Mouse (Mus musculus): ENCODE data around the gene Tmcc3. TPM values are rescaled to one million over a fixed set of nuclear protein-coding genes. Genes with fewer than 3 reads are reported as not detected.

The Tmcc3 gene
- polyA plus RNA-seq, 1 experiment from 2014 or later = 17.4 TPM

GRCm38 (mm10) chr10:94619586-94619985 is 307.8 kb downstream of the Tmcc3 start:
- Histone ChIP-seq H3K9me3 (ENCODE audit: control insufficient read depth, low read length) (no peaks in the 10 kb centered on the region), H3K4me3 (ENCODE audit: low read depth, low read length) (no peak overlapping the region), H3K36me3 (ENCODE audit: control insufficient read depth, insufficient read depth, low read length) (no peaks in the 10 kb centered on the region), H3K4me2 (ENCODE audit: low read depth, low read length) (no peak overlapping the region), H3K27me3 (replicated peaks; ENCODE audit: control insufficient read depth, insufficient read depth, low read length) (no peaks in the 10 kb centered on the region), H3K9ac (ENCODE audit: low read depth, low read length) (no peak overlapping the region), H3K27ac (replicated peaks; ENCODE audit: low read depth, low read length) (no peak overlapping the region), H3K4me1 (ENCODE audit: control insufficient read depth, insufficient read depth, low read length) (peaks cover 11% of the 10 kb centered on the region)
- DNase-seq (ENCODE audit: low spot score) (no peak), ATAC-seq (ENCODE audit: low read depth) (no peak)
- 90% methylated on average over 5 of the region's 5 CpGs for WGBS

DNA sequence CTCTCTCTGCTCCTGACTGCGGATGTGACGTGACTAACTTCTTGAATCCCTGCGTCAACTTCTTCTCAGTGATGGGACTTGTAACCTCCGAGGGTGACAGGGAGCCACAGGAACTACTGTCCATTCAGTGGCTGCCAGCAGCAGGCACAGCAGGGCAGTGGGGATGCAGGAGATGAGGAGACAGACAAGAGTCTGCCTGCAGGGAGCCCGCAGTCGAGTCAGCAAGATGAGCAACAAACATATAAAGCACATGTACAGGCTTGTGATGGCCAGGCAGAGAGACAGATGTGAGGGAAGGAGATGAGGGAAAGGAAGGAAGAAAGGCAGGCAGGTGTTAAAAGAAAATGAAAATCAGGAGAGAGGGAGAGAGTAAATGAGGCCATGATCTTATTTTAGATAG is 308.8 kb downstream of the Tmcc3 start:
- H3K27me3 ChIP-seq (replicated peaks; ENCODE audit: control insufficient read depth, insufficient read depth, low read length) = no peaks in the 10 kb centered on the region
- no peaks in the 10 kb centered on the region for H3K9me3 ChIP-seq (ENCODE audit: control insufficient read depth, low read length)
- DNase-seq (ENCODE audit: low spot score) = no peak
- peaks cover 11% of the 10 kb centered on the region for H3K4me1 ChIP-seq (ENCODE audit: control insufficient read depth, insufficient read depth, low read length)
- no peak overlapping the region for H3K4me3 ChIP-seq (ENCODE audit: low read depth, low read length)
- no peak overlapping the region for H3K27ac ChIP-seq (replicated peaks; ENCODE audit: low read depth, low read length)
- no peak for ATAC-seq (ENCODE audit: low read depth)
- no peak overlapping the region for H3K9ac ChIP-seq (ENCODE audit: low read depth, low read length)
- no peak overlapping the region for H3K4me2 ChIP-seq (ENCODE audit: low read depth, low read length)
- WGBS = 58% methylated on average over 6 of the region's 6 CpGs
- no peaks in the 10 kb centered on the region for H3K36me3 ChIP-seq (ENCODE audit: control insufficient read depth, insufficient read depth, low read length)

GRCm38 (mm10) chr10:94621420-94622225 is 309.9 kb downstream of the Tmcc3 start:
- H3K27ac ChIP-seq (replicated peaks; ENCODE audit: low read depth, low read length) = no peak overlapping the region; the same call in 1 of the 2 replicates
- DNase-seq (ENCODE audit: low spot score) (peak; percentile 65), ATAC-seq (ENCODE audit: low read depth) (peak; percentile 72; the same call in 1 of the 2 replicates)
- H3K9ac ChIP-seq (ENCODE audit: low read depth, low read length) = no peak overlapping the region
- no peak overlapping the region for H3K4me3 ChIP-seq (ENCODE audit: low read depth, low read length)
- peaks cover 11% of the 10 kb centered on the region for H3K4me1 ChIP-seq (ENCODE audit: control insufficient read depth, insufficient read depth, low read length)
- H3K36me3 ChIP-seq (ENCODE audit: control insufficient read depth, insufficient read depth, low read length) = no peaks in the 10 kb centered on the region
- 6% methylated on average over 13 of the region's 13 CpGs for WGBS
- H3K27me3 ChIP-seq (replicated peaks; ENCODE audit: control insufficient read depth, insufficient read depth, low read length) = no peaks in the 10 kb centered on the region
- no peak overlapping the region for H3K4me2 ChIP-seq (ENCODE audit: low read depth, low read length)
- no peaks in the 10 kb centered on the region for H3K9me3 ChIP-seq (ENCODE audit: control insufficient read depth, low read length)

DNA sequence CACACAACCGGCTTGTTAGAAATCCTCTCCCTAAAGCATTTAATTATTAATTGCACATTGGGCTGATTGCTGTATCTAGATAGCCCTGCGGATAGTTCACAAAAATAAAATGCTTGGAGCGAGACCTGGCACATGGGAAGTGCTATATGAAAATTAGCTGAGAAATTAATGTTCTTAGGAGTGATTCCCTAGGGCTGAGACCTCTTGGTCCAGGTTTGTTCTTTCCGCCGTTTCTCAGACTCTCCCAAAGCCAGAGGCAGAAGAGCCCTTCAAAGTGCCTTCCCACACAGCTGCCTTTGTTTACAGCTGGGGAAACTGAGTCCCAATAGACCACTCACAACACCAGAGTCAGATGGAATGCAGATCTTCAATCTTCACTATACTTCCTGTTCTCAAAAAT is 310.5 kb downstream of the Tmcc3 start:
- 30% methylated on average over 5 of the region's 5 CpGs for WGBS
- ATAC-seq (ENCODE audit: low read depth) = no peak
- no peak for DNase-seq (ENCODE audit: low spot score)
- Histone ChIP-seq H3K9ac (ENCODE audit: low read depth, low read length) (no peak overlapping the region), H3K27ac (replicated peaks; ENCODE audit: low read depth, low read length) (no peak overlapping the region), H3K36me3 (ENCODE audit: control insufficient read depth, insufficient read depth, low read length) (no peaks in the 10 kb centered on the region), H3K4me3 (ENCODE audit: low read depth, low read length) (no peak overlapping the region), H3K9me3 (ENCODE audit: control insufficient read depth, low read length) (no peaks in the 10 kb centered on the region), H3K4me2 (ENCODE audit: low read depth, low read length) (no peak overlapping the region), H3K4me1 (ENCODE audit: control insufficient read depth, insufficient read depth, low read length) (peaks cover 11% of the 10 kb centered on the region), H3K27me3 (replicated peaks; ENCODE audit: control insufficient read depth, insufficient read depth, low read length) (no peaks in the 10 kb centered on the region)

DNA sequence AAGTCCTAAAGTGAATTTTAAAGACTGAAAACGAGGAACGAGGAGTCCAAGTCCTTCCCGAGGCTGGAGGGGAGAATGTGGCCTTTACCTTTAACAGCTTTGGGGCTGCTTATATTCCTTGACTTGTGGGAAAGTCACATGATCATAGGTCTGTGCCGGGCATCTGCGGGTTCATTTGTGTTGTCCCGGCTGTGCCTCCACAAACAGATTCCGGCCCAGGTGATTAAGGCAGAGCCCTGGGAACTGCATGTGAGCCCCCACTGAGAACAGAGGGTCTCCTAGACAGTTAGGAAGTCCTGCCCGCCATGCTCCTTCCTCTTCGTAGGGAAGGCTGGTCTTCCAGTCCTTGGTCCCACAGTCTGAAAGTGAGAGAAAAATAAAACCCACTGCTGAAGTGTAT is 311.1 kb downstream of the Tmcc3 start:
- Histone ChIP-seq H3K27me3 (replicated peaks; ENCODE audit: control insufficient read depth, insufficient read depth, low read length) (no peaks in the 10 kb centered on the region), H3K4me1 (ENCODE audit: control insufficient read depth, insufficient read depth, low read length) (peaks cover 11% of the 10 kb centered on the region), H3K36me3 (ENCODE audit: control insufficient read depth, insufficient read depth, low read length) (no peaks in the 10 kb centered on the region), H3K9ac (ENCODE audit: low read depth, low read length) (no peak overlapping the region), H3K4me3 (ENCODE audit: low read depth, low read length) (no peak overlapping the region), H3K4me2 (ENCODE audit: low read depth, low read length) (no peak overlapping the region), H3K27ac (replicated peaks; ENCODE audit: low read depth, low read length) (no peak overlapping the region), H3K9me3 (ENCODE audit: control insufficient read depth, low read length) (no peaks in the 10 kb centered on the region)
- 33% methylated on average over 9 of the region's 9 CpGs for WGBS
- ATAC-seq (ENCODE audit: low read depth) = no peak
- DNase-seq (ENCODE audit: low spot score) = no peak

DNA sequence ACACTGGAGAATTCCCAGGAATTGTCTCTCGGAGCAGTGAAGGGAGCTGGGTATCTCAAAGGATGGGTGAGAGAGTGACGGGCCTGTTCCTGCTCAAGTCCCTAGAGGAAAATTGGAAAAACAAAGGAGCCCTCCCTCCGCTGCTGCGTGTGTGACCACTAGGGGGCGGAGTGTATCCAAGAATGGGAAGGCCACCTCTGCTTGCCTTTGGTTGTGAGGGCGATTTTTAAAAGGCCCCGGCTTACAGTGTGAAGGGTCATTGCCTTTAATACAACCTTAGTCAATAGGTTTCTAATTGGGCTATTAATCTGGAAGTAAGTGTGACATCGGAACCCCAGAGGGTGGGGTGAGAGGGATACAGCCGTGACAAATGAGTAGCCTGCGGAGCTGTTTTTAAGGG is 311.9 kb downstream of the Tmcc3 start:
- peak; percentile 79 for DNase-seq (ENCODE audit: low spot score)
- Histone ChIP-seq H3K4me2 (ENCODE audit: low read depth, low read length) (peak overlapping the region; percentile 27; the same call in 1 of the 2 replicates), H3K36me3 (ENCODE audit: control insufficient read depth, insufficient read depth, low read length) (no peaks in the 10 kb centered on the region), H3K9ac (ENCODE audit: low read depth, low read length) (no peak overlapping the region), H3K27me3 (replicated peaks; ENCODE audit: control insufficient read depth, insufficient read depth, low read length) (no peaks in the 10 kb centered on the region), H3K4me3 (ENCODE audit: low read depth, low read length) (no peak overlapping the region), H3K27ac (replicated peaks; ENCODE audit: low read depth, low read length) (no peak overlapping the region), H3K9me3 (ENCODE audit: control insufficient read depth, low read length) (no peaks in the 10 kb centered on the region), H3K4me1 (ENCODE audit: control insufficient read depth, insufficient read depth, low read length) (peaks cover 11% of the 10 kb centered on the region)
- peak; percentile 44; the same call in 1 of the 2 replicates for ATAC-seq (ENCODE audit: low read depth)
- 8% methylated on average over 10 of the region's 10 CpGs for WGBS

GRCm38 (mm10) chr10:94625036-94625435 is 313.3 kb downstream of the Tmcc3 start:
- whole genome bisulfite sequencing = 84% methylated on average over 9 of the region's 9 CpGs
- Histone ChIP-seq H3K4me2 (ENCODE audit: low read depth, low read length) (no peak overlapping the region), H3K9me3 (ENCODE audit: control insufficient read depth, low read length) (no peaks in the 10 kb centered on the region), H3K4me3 (ENCODE audit: low read depth, low read length) (no peak overlapping the region), H3K9ac (ENCODE audit: low read depth, low read length) (no peak overlapping the region), H3K4me1 (ENCODE audit: control insufficient read depth, insufficient read depth, low read length) (peaks cover 11% of the 10 kb centered on the region), H3K36me3 (ENCODE audit: control insufficient read depth, insufficient read depth, low read length) (no peaks in the 10 kb centered on the region), H3K27me3 (replicated peaks; ENCODE audit: control insufficient read depth, insufficient read depth, low read length) (no peaks in the 10 kb centered on the region), H3K27ac (replicated peaks; ENCODE audit: low read depth, low read length) (no peak overlapping the region)
- no peak for DNase-seq (ENCODE audit: low spot score)
- no peak for ATAC-seq (ENCODE audit: low read depth)

DNA sequence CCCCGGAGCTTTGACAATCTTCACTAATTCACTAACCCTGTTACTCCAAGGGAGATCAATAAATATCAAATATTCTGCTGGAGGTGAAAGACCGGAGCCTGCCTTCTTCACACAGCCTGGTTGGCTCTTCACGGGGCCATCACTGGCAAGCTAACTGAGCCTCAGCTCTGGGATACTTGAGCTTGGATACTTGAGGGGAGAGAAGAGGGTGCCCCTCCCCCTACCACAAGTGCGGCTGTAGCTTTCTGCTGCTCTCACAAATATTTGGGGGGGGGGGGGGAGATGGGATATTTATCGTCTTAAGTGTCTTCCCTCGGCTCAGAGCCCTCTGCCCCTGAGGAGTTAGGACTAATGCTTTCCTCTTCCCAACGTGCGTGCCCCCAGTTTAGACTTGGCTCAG is 313.9 kb downstream of the Tmcc3 start:
- Histone ChIP-seq H3K4me1 (ENCODE audit: control insufficient read depth, insufficient read depth, low read length) (peaks cover 11% of the 10 kb centered on the region), H3K4me2 (ENCODE audit: low read depth, low read length) (no peak overlapping the region), H3K36me3 (ENCODE audit: control insufficient read depth, insufficient read depth, low read length) (no peaks in the 10 kb centered on the region), H3K27me3 (replicated peaks; ENCODE audit: control insufficient read depth, insufficient read depth, low read length) (no peaks in the 10 kb centered on the region), H3K27ac (replicated peaks; ENCODE audit: low read depth, low read length) (no peak overlapping the region), H3K9me3 (ENCODE audit: control insufficient read depth, low read length) (no peaks in the 10 kb centered on the region), H3K9ac (ENCODE audit: low read depth, low read length) (no peak overlapping the region), H3K4me3 (ENCODE audit: low read depth, low read length) (no peak overlapping the region)
- 58% methylated on average over 8 of the region's 8 CpGs for WGBS
- DNase-seq (ENCODE audit: low spot score) (no peak), ATAC-seq (ENCODE audit: low read depth) (no peak)

GRCm38 (mm10) chr10:94630771-94631280 is 319.1 kb downstream of the Tmcc3 start:
- H3K9me3 ChIP-seq (ENCODE audit: control insufficient read depth, low read length) = no peaks in the 10 kb centered on the region
- H3K4me1 ChIP-seq (ENCODE audit: control insufficient read depth, insufficient read depth, low read length) = no peaks in the 10 kb centered on the region
- H3K9ac ChIP-seq (ENCODE audit: low read depth, low read length) = no peak overlapping the region
- H3K4me2 ChIP-seq (ENCODE audit: low read depth, low read length) = no peak overlapping the region
- DNase-seq (ENCODE audit: low spot score) (no peak), ATAC-seq (ENCODE audit: low read depth) (no peak)
- H3K36me3 ChIP-seq (ENCODE audit: control insufficient read depth, insufficient read depth, low read length) = no peaks in the 10 kb centered on the region
- H3K27ac ChIP-seq (replicated peaks; ENCODE audit: low read depth, low read length) = no peak overlapping the region
- WGBS = 41% methylated on average over 4 of the region's 4 CpGs
- no peaks in the 10 kb centered on the region for H3K27me3 ChIP-seq (replicated peaks; ENCODE audit: control insufficient read depth, insufficient read depth, low read length)
- no peak overlapping the region for H3K4me3 ChIP-seq (ENCODE audit: low read depth, low read length)
